Mouse (Mus musculus) G1E (cell line): ENCODE results near the gene Slc22a8.

ENCODE experiments used
- CTCF ChIP-seq: IDR thresholded peaks from 2 replicates; pipeline ENCODE4 v1.5.1; 2012; ENCODE audit warnings: low read depth, low read length, inconsistent platforms, mixed read lengths
- GATA1 ChIP-seq: IDR thresholded peaks from 2 replicates; pipeline ENCODE4 v1.6.1; 2012; ENCODE audit warnings: borderline replicate concordance, low read length, inconsistent platforms, mixed read lengths
- TAL1 ChIP-seq: conservative IDR thresholded peaks from 2 replicates; pipeline ENCODE4 v1.6.1; 2012; ENCODE audit warnings: low read depth, low read length, inconsistent platforms, mixed read lengths

DNA sequence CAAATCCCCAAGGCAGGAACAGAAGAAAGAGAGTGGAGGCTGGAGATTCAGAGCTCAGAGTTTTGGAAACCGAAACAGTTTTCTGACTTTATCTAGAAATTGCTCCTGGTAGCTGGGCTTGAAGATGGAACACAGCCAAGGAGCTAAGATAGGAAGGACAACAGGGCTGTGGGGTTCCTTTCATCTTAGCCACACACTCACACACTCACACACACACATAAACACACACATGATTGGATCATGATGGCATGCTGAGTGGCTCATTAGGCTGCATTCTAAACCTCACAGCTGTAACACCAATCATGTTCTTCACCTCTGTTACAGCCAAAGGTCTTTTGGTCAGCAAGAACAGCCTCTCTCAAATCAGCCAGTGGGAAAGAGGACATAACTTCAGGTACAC is 41.0 kb downstream of the Slc22a8 start:
- TF ChIP-seq CTCF (no peak), TAL1 (no peak), GATA1 (no peak)
